Mouse (Mus musculus) v-Abl transformed pro-B cells (cell line): Measurements from ENCODE around the gene Slc9a9.

Experiments used
- in situ Hi-C, 2 experiments: fragments of 400-800 bp; cut with MboI; formaldehyde crosslinking; loops; one replicate each; pipeline ENCODE4 v1.15.1; 2025; ENCODE audit not compliant: unreplicated experiment in 2 of 2

Gene Slc9a9

DNA sequence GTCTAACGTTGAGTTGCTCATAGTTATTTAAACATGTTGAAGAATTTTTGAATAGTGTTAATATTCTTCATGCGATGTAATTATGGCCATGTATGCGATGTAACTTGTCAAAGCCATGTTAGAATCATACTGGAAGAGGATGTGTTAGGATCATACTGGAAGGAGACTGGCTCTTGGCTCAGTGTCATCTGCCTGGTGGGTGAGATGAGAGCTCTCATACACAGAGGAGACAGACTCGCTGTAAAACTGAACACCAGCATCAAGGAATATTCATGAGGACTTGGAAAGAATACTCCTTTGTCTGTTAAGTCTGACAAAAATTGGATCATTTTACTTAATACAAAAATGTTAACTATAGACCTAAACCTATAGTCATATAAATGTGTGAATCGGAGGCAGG is 55.4 kb downstream of the Slc9a9 start:
- in situ Hi-C loops, result loop anchor here (25.0 kb wide), 2 partner anchors 1112 to 1312 kb away; partner anchors contain the start of gene Pls1 (in 1 of the 2)

DNA sequence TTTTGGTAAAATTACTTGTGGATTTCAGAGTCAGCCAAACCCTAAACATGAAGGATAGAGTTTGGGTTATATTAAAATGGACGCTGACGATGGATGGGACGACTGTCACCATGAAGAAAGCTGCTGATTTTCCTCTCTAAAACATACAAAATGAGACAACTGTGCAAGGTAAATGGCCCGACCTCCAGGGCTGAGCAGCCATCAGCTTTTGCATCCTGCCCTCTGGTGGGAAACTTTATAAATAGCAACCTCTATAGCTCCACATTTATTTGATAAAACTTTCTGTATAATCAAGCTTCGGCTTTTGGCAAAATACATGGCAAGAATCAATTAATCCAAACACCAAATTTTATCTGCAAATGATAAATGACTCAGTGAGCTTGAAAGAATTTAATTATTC is 57.7 kb downstream of the Slc9a9 start:
- in situ Hi-C loops, result loop anchor here (25.0 kb wide), 2 partner anchors 1110 to 1310 kb away; partner anchors contain the start of gene Pls1 (in 1 of the 2)

DNA sequence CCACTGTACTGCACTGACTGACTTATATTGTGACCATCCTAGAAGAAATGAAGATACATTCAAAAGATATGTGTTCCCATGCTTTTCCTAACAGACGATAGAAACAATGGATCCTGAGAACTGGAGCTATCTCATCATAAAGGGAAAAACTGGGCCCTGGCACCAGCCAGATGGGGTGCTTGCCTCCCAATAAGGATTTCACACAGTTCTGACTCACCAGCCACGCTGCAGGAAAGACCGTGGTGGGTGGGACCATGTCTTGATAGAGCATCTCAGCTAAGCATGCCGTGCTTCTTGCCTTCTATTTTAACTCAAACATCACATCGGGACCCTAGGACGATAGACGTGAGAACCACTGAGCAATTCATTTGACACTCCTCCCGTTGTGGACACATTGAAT is 60.7 kb downstream of the Slc9a9 start:
- in situ Hi-C loops, result loop anchor here (10.0 to 25.0 kb wide), 4 partner anchors 954 to 1307 kb away; partner anchors contain the start of genes Atr (in 1 of the 2) and Pls1 (in 1 of the 2)

DNA sequence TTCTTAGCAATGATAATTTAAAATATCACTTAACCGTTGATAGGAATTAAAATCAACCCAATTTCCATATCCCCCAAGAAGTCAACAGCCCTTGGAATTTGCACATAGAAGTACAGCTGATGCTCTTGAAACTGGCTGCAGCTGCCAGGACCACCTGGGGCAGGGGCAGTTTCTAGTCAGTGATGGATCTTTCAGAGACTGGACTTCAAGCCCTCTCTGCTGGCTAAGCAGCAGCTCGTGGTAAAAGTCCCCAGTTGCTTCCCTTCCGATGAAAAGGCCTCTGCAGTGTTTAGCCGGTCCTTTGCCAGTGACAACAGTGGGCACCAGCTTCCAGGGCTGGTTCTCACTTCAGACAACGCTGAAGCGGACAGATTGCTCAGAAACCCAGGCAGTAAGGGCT is 62.4 kb downstream of the Slc9a9 start:
- in situ Hi-C loops, result loop anchor here (10.0 to 25.0 kb wide), 4 partner anchors 953 to 1305 kb away; partner anchors contain the start of genes Atr (in 1 of the 2) and Pls1 (in 1 of the 2)

DNA sequence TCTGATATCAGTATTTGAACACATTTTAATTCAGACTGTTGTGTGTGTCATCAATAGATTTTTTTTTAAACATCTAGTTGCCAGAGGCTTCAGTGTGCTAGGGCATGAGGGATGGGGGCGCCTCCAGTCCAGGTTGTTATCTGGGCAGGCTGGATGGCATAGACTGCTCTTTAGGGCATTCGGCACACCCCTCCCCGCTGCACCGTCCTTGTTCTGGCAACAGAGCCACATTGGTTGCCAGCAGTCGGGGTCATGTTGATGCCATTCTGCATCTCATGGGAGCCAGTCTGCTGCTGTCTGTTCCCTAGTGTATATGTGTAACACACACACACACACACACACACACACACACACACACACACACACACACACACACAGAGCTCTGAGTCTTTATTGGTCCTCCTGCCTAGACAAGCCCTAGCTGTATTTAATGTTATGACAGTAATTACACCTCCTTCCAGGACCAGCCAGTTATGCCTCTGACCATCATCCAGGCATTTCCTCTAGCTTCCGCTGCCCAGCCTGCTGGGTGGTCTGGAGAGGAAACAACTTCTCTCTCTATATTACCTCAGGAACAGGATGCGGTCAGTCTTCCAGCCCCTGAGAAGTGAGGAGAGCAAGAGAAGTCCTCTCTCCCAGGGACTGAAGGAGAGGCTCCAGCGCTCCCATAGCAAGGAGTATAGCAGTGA is 63.0 kb downstream of the Slc9a9 start:
- in situ Hi-C loops, result loop anchor here (10.0 to 25.0 kb wide), 4 partner anchors 952 to 1305 kb away; partner anchors contain the start of genes Atr (in 1 of the 2) and Pls1 (in 1 of the 2)

DNA sequence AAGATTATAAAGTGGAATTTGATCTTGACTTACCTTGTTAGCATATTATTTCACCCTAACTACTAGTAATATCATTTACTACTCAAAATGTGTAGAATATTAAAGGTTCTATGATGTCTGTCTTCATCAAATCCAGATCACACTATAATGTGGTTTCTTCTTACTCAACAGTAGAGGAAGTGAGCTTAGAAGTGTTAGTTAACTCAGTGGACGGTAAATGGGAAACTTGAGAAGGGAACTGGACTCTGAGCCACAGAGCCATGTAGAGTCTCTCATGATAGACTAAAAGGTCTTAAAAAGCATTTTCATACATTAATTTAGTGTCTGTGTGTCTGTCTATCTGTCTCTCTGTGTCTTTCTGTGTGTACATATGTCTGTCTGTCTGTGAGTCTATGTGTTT is 64.6 kb downstream of the Slc9a9 start:
- in situ Hi-C loops, result loop anchor here (10.0 to 25.0 kb wide), 4 partner anchors 950 to 1303 kb away; partner anchors contain the start of genes Atr (in 1 of the 2) and Pls1 (in 1 of the 2)

DNA sequence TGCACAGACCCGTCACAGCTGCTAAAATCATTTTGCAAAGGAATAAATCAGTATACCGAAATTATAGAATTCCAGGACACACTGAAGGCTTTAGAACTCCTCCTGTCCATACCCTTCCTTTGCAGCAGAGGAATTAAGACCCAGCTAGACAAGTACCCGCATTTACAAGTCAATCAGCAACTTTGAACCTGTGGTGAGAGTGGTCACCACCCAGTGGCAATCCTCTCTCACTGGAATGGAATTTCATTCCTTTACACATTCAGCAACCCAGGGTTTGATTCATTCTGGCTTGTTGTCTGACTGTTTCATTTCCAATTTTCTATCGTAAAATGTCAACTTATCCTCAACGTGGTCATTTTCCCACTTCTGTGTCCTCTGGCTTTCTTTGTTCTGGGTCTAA is 67.5 kb downstream of the Slc9a9 start:
- in situ Hi-C loops, result loop anchor here (10.0 to 25.0 kb wide), 4 partner anchors 948 to 1300 kb away; partner anchors contain the start of genes Atr (in 1 of the 2) and Pls1 (in 1 of the 2)

DNA sequence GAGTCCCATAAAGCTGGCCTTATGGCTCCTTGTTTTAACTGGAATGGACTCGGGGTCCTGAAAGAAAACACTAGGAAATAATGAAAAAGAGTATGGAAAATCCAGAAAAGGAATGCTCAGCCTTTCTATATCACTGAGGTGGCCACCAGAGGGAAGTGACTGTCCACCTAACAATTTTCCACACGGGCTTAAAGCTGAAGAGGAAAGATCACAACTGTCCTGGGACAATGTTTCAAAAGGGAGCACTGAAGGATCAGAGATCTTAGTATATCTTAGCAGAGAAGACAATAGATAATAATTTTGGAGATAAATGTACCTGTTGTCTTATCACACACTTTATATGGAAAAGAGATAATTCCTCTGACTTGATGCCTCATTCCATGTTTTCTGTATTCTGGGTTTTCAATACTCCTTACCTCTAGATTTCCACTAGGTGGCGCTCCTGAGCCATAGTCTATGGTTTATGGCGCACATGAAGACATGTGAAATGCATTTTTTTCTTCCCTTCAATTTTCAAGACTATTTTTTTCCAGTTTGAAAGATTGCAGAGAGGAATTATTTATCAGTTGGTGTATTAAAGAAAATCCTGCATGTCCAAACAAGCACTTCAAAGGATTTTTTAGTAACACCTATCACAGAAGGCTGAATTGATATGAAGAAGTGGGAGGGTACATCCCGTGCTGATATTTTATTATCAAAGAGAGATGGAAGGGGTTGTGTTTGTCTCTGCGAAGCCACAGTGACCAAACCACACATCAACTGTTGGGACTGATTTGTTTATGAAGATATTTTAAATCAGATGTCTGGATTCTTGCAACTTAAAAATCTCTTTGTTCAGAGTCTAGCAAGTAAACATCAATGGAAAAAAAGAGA is 69.1 kb downstream of the Slc9a9 start:
- in situ Hi-C loops, result loop anchor here (10.0 to 25.0 kb wide), 4 partner anchors 946 to 1299 kb away; partner anchors contain the start of genes Atr (in 1 of the 2) and Pls1 (in 1 of the 2)

DNA sequence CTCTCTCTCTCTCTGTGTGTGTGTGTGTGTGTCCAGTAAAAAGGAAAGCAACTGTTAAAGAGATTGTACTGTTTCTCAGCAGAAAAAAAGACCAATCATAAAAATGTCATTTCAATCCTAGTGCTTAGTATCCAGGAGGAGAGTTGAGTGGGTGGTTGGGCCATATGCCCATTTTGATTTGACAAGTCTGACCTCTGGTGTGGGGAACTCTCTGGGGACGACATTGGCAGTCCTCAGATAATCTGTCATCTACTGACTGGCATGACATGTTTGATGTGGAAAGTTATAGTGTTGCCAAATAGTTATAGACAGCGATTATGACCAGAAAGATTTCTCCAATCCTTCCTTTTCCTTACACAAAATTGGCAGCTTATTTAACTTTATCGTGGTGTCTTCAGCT is 71.1 kb downstream of the Slc9a9 start:
- in situ Hi-C loops, result loop anchor here (5.0 to 25.0 kb wide), 6 partner anchors 294 to 1296 kb away; partner anchors contain the start of gene Pls1 (in 1 of the 2)

DNA sequence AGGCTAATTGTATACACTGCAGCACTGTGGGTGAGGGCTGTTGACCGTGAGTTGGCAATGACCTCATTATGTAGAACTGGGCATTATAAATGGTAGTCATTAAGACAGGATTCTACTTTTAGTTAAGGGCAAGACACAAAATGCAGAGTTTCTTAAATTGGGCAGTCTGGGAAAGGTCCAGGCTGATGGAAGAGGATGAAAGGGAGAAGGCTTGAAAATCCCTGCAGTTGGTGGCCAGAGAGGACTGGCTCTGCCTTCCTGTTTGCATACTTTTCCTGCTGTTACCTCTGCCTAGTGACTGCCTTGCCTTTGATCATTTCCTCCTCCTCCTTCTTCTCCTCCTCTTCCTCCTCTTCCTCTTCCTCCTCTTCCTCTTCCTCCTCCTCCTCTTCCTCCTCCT is 73.6 kb downstream of the Slc9a9 start:
- in situ Hi-C loops, result loop anchor here (5.0 to 25.0 kb wide), 6 partner anchors 292 to 1294 kb away; partner anchors contain the start of gene Pls1 (in 1 of the 2)

DNA sequence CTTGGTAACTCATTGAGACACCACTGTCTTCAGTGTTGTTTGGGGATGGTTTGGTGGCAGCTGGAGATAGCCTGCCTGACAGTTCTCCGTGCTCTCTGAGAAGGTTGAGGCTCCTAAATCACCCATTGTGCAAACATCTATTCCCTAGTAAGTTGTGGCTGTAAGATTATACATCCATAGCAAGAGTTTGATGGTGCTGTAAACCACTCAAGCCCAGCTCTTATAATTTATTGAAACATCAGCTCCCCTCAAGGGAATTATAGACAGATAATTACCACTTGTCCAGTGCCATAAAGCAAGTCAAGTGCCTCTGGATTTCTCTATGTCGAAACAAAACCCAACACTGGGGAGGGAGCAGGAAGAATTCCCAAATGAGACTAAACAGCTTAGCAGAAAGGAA is 78.8 kb downstream of the Slc9a9 start:
- in situ Hi-C loops, result loop anchor here (10.0 to 25.0 kb wide), 5 partner anchors 286 to 1289 kb away; partner anchors contain the start of gene Pls1 (in 1 of the 2)

DNA sequence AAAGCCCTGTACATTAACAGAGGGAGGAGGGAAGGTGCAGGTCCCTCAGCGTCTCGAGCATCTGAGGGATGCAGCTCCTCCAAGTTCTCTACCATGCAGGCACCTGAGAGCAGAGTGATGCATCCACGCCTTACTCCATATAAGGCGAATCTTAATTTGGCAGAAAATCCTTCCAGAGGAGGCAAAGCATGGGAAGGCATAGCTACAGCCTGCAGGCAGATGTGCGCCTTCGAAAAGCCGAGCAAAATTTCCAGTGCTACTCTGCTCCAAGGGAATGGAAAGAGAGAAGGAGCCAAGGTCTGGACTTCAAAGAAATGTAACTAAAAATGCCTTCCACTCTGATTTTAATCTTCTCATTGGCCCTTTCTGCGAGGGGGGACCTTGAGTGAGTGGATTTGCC is 80.5 kb downstream of the Slc9a9 start:
- in situ Hi-C loops, result no loop called here

DNA sequence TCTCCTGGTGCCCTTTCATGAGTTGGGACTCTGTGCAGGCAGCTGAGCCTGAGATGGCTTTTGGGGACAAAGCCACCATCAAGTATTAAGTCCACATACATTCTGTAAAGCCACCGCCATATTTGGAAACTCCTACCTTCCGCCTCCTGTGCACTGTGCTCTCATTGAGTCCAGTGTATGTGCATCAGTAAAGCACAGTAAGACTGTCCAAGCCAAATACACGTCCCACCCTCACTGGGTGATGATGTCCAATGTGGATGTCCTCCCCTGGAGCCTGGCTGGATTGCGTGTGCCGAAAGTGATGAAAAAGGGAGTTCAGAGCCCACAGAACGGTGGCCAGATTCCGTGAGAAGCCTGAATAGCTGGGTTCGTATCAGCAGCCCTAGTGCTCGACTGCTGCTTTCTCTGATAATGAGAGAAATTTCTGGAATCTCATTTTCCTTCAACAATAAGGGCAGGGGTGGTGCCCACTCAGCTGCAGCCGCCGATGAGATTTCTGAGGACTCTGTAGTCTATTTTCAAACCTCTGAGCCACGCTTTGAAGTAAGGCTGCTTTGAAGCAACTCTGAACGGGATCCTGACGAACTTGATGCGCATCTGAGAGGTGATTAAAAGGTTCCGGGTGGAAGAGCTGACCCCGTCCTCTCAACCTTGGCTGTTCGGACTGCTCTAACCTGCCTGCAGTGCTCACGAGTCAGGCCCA is 81.4 kb downstream of the Slc9a9 start:
- in situ Hi-C loops, result no loop called here

DNA sequence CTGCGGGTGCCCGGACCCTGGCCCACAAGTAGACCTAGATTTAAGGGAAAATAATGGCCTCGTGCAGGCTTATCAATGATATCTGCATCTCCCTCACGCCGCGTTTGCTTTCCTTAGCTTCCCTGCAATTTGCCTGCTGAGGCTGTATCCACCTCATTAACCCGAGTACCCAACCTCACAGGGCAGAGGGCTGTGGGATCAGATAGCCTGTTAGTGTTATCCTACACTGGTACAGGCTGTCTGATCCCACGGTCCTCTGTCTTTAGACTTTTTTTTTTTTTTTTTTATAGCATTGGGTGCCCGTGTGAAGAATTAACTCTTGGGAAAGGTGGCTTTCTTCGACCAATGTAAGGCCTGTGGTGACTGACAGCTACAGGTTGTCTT is 81.9 kb downstream of the Slc9a9 start:
- in situ Hi-C loops, result no loop called here

DNA sequence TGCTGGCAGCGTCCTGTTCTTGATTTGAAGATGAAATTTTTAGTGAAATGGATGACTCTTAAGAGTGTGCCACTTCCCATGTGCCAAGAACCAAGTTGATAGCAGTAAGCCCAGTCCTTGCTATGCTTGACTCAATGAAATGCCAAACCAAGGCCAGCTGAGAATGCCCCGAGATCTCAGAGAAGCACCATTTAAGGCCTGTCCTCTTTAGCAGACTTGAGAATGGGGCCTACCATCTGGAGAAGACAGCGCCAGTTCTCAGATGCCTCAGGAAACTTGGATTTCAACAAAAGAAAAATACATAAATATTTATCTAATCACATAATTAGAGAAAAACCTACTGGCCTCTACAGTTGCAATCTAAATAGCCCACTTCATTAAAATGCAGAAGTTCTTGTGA is 82.4 kb downstream of the Slc9a9 start:
- in situ Hi-C loops, result no loop called here

DNA sequence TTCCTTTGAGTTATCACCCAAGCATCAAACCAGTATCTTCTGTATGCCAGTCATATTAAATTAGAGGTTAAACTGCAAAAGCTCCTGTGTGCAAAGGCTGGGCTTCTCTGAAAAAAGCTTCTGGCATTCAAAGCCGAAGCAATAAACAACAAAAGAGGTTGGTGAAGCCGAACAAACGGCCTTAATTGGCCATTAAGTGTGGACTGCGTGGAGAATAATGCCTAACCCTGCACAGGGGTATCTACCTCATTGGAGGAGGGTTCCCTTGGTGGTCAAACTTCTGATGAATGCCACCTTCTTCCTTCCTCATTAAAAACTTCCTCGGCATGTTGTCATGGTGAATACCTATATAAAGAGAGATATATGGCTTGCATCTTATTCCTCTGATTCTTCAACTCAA is 90.2 kb downstream of the Slc9a9 start:
- in situ Hi-C loops, result no loop called here

DNA sequence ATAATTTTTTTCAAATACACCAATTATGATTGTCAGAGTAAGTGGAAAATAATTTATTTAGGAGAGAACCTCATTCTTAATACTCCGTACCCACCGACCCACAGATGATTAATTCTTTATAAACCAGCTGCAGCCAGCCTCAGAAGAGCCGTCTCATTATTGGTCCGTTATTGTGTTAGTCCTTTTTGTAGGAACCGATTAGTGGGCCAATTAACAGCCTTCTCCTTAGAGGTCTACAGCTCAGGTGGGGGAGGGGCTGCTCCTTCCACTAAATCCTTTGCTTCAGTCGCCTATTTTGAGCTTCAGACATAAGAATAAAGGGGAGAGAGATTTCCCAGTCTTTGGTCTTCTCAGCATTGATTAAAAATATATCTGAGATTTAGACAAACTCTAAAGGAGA is 98.4 kb downstream of the Slc9a9 start:
- in situ Hi-C loops, result no loop called here

DNA sequence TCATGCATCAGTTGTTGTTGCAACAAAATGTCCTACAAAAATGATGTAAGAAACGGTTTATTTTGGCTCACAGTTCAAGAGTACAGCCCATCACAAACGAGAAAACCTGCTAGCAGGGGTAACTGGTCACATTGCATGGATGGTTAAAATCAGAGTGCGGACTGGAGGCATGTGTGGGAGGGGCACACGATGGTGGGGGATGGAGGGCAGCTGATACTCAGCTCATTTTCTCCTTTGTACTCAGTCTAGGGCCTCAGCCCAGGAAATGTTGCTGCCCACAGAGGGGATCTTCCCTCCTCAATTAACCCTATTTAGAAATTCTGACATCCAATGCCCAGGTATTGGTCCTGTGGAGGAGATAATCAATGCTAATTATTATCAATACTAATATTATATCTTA is 98.8 kb downstream of the Slc9a9 start:
- in situ Hi-C loops, result no loop called here

DNA sequence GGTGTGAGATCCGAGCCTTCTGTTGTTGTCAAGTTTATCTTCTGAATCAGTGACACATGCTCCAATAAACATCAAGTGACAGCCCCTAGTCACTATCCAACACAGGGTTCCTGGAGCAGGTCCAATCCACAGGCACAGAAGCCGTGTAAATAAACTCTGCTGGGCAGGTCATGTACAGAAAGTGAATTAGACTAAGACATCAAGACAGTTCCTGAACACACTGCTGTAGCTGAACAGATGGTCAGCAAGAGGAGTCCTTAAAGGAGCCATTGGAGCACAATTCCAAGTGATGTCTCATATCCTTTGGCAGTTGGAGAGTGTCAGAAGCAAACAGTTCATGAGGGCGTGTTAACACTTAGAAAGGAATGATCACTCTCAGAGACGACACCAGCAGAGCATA is 103.6 kb downstream of the Slc9a9 start:
- in situ Hi-C loops, result no loop called here

DNA sequence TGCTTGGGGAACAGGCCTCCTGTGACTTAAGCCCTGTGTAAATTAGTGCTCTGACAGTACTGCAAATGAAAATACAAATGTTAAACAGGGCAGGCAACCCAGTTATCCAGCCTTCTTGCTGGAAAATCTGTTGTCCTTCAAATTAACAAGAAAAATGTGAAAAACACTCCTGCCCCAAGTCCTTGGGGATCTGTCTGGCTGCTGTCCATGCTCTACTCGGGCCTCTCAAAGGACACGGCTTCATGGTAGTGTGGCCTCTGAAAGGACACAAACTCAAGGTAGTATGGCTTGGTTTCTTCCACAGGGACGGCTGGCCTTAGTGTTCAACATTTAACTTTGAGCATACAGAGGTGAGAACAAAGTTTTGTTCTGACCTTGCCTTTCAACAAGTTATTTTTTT is 118.6 kb downstream of the Slc9a9 start:
- in situ Hi-C loops, result no loop called here
